Mouse (Mus musculus) kidney, adult 2 months (tissue): Measurements from ENCODE around the gene Nr1d1.

ENCODE experiments used
- CTCF ChIP-seq: fragments of 200-500 bp; conservative IDR thresholded peaks from 2 replicates; pipeline ENCODE4 v1.5.1; 2011; ENCODE audit warnings: low read depth, mild to moderate bottlenecking, control low read depth, low read length, moderate library complexity, mixed read lengths; ENCODE audit not compliant: insufficient read depth, insufficient read length
- POLR2A ChIP-seq: fragments of 200-500 bp; IDR thresholded peaks from one replicate; pipeline ENCODE4 v1.6.1; 2011; ENCODE audit warnings: low read depth, low read length, control low read depth

- TF ChIP-seq CTCF = no peak
- TF ChIP-seq POLR2A = no peak
Measured at GRCm38 (mm10) chr11:98797909-98798308, 22.8 kb upstream of the Nr1d1 start.
